Mouse (Mus musculus): ENCODE measurements around the gene Slx4ip. TPM values are rescaled to one million over a fixed set of nuclear protein-coding genes. Genes with fewer than 3 reads are reported as not detected.

The Slx4ip gene
- total RNA-seq, 2 experiments from 2014 or later, result 11.5 to 12.3 TPM

GRCm38 (mm10) chr2:137098269-137099035 lies 207.4 kb downstream of the Slx4ip start:
- intact Hi-C loops (cut with DNase I), result no loop called here
- DNase-seq, result no peak

DNA sequence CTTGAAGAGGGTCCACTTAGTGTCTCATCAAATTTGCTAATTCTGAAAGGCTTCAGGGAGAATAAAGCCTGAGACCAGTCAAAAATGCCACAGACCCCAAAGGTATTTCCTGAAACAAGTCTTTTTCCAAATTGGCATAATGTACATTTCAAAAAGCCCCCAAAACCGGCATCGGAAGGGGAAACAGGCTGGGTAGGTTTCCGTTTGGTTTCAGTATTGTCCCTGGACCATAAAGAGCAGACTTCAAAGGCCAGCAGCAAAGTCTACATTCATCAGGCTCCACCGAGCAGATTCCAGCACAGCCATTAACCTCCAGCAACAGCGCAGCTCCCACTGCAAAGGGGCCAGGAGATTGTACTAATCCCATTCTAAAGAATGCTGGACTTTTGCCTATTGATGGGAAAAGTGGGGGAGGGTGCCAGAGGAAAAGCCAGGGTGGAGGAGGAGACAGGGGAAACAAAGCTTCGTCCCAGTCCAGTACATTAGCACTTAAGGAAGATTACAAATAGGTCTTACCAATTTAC lies 208.3 kb downstream of the Slx4ip start:
- no peak for DNase-seq
- intact Hi-C loops (cut with DNase I), result no loop called here

GRCm38 (mm10) chr2:137101074-137101473 lies 210.1 kb downstream of the Slx4ip start:
- intact Hi-C loops (cut with DNase I), result no loop called here
- peak; percentile 77 for DNase-seq

GRCm38 (mm10) chr2:137107203-137107602 lies 216.2 kb downstream of the Slx4ip start:
- no peak for DNase-seq
- intact Hi-C loops (cut with DNase I), result no loop called here

DNA sequence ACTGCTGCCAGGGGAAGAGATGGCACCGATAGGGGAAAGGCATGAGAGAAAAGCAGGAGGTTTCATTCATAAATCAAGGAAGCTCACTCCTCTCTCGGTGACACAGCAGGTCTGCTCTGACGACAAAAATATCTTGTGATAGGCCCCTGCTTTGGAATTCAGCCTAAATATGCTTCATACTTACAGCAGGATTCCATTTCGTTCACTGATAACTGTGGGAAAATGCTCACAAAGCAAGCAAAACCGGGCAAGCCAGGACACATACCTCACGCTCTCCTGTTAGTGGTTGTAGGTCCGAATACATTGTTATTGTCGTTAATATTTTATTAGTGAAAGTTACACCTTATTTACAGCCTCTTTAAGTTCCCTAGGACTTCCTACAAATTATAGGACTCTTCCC lies 216.9 kb downstream of the Slx4ip start:
- no peak for DNase-seq
- intact Hi-C loops (cut with DNase I), result no loop called here

DNA sequence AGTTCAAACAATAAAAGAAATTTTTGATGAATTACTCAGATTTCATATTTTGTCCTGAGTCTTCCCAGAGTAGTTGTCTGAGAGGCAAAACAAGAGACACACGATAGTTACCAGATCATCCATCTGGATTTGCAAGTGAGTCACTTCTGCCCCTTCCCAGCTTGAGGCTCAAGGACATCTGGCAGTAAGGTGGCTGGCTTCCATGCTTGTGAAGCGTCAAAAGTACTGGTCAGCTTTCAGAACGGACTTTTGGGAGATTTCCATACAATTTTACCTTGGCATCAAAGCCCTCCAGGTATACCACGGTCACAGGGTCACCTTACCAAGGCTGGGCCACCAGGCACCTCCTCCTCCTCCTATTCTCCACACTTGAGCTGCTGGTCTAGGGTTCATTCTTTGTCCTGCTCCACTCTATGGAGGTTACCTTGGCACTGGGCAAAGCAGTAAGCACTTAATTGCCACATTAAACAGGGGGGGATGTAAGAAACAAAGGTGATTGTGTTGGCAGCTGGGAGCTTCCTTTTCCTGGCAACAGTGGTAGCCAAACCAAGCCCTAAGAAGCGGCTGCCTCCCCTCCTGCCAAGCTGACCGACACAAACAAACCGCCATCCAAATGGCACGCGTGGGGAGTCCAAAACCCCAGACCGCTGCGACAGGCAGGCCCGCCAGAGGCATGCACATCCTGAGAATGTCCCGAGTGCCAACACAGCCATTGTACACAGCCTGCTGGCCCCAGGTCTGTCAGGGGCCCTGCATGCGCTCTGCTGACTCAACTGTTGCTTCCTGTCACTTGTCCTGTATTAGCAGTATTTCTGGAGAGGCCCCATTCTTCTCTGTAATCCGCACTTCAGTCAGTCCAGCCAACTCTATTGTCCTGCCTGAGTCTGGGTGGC lies 218.5 kb downstream of the Slx4ip start:
- DNase-seq, result peak; percentile 67
- intact Hi-C loops (cut with DNase I), result loop anchor here (5.0 kb wide), 2 partner anchors 197 to 833 kb away; no protein-coding TSS in a partner anchor

- no peak for DNase-seq
- intact Hi-C loops (cut with DNase I), result loop anchor here (5.0 kb wide), 2 partner anchors 198 to 832 kb away; no protein-coding TSS in a partner anchor
Observed at GRCm38 (mm10) chr2:137110214-137110898, 219.3 kb downstream of the Slx4ip start.

DNA sequence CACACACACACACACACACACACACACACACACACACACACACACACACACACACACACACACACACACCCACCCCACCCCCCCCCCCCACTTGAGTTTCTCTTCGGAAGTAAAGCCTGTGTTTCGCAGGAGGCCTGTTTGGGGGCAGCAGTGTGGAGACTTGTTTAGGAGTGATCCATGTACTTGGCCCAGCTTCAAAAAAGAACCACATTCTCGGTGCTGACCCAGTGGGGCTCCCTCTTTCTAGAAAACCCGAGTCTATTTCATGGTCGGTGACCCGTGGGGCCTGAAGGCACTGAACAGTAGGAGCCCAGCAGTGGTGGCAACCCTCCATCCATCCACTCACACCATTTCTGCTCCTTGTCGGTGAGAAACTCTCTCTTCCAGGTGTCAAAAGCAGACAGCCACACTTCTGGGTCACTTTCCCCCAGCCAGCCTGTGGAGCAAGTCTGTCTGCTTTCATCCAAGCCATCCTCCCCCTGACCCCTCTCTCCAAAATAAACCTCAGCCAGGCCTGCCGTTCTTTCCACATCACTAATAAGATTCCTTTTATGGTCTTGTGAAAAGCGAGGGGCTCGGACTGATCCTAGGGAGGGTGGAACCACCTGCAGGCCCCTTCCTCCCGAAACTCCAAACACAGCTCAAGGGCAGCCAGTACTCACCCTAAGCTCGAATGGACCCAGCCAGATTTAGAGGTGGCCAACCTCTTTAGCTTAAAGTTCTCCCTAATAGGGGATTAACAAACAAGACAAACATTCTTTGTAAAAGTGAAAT lies 222.5 kb downstream of the Slx4ip start:
- DNase-seq, result no peak
- intact Hi-C loops (cut with DNase I), result loop anchor here (5.0 kb wide), 2 partner anchors 201 to 829 kb away; no protein-coding TSS in a partner anchor

- DNase-seq, result peak; percentile 81
Observed at GRCm38 (mm10) chr2:137114248-137115096, 223.5 kb downstream of the Slx4ip start.

DNA sequence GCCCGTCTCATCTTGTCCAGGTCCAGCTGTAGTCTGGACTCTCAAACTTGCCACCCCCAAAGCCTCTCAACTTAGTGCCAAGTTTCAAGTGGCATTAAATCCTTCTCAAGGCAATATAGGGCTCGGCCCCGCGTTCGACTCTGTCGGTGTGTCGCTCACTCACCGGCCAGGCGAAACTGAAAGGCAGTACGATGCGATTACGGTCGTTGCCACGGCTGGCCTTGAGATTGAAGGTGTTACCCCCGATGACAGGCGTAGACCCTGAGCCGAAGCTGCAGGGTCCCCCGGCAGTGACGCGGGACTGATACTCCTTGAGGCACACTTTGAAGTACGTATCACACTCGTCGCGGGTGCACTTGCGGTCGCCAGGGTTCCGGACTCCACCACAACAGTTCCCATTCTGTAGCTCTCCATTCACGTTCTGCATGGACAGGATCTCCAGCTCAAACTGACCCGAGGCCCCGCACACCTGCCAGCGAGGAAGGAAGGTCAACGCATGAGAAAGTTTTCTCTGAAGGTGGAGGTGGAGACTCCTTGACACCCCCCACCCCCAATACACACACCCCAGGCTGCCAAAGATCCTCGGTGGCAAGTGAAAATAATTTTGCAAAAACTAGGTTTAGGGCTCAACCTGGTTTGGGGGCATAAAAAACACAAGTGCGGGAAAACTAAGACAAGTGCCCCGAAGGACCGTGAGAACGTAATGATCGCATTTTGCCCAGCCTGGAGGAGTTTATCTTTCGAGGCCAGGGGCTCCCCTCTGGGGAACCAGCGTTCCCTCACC lies 224.4 kb downstream of the Slx4ip start:
- DNase-seq, result no peak
- intact Hi-C loops (cut with DNase I), result loop anchor here (5.0 kb wide), 1 partner anchor 617 kb away; no protein-coding TSS in a partner anchor

More at GRCm38 (mm10) chr2:137114248-137115096, 223.5 kb downstream of the Slx4ip start:
- intact Hi-C loops (cut with DNase I), result loop anchor here (5.0 kb wide), 3 partner anchors 202 to 828 kb away; no protein-coding TSS in a partner anchor

GRCm38 (mm10) chr2:137116025-137116674 lies 225.1 kb downstream of the Slx4ip start, which contains the start of gene Jag1:
Gene Jag1 (minus strand): TSS chr2:137116644.
- intact Hi-C loops (cut with DNase I), result loop anchor here (5.0 kb wide), 1 partner anchor 616 kb away; no protein-coding TSS in a partner anchor
- DNase-seq, result peak; percentile 25

- peak; percentile 92 for DNase-seq
- intact Hi-C loops (cut with DNase I), result loop anchor here (5.0 kb wide), 1 partner anchor 616 kb away; no protein-coding TSS in a partner anchor
Observed at GRCm38 (mm10) chr2:137116675-137117320, 225.8 kb downstream of the Slx4ip start.

DNA sequence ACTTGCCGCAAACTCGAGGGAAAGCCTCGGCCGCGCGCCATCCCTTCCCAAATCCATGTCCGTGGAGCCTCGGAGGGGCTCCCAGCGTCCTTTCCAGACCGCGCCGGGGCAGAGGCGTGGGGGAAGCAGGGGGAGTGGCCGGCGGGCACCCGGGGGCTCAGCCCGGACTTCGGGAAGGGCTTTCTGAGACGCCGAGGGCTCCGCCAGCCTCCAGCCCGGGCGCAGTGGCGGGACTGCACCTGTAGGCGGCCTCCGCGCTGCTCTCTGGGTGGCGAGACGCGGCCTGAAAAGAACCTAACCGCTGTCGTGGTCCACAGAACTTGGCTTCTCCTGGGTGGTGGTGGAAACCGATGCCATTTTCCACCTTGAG lies 226.3 kb downstream of the Slx4ip start:
- DNase-seq, result peak; percentile 84
- intact Hi-C loops (cut with DNase I), result loop anchor here (5.0 kb wide), 1 partner anchor 615 kb away; no protein-coding TSS in a partner anchor

Data from left cerebral cortex, postnatal 4 days (tissue).